In the genomic region with DNA sequence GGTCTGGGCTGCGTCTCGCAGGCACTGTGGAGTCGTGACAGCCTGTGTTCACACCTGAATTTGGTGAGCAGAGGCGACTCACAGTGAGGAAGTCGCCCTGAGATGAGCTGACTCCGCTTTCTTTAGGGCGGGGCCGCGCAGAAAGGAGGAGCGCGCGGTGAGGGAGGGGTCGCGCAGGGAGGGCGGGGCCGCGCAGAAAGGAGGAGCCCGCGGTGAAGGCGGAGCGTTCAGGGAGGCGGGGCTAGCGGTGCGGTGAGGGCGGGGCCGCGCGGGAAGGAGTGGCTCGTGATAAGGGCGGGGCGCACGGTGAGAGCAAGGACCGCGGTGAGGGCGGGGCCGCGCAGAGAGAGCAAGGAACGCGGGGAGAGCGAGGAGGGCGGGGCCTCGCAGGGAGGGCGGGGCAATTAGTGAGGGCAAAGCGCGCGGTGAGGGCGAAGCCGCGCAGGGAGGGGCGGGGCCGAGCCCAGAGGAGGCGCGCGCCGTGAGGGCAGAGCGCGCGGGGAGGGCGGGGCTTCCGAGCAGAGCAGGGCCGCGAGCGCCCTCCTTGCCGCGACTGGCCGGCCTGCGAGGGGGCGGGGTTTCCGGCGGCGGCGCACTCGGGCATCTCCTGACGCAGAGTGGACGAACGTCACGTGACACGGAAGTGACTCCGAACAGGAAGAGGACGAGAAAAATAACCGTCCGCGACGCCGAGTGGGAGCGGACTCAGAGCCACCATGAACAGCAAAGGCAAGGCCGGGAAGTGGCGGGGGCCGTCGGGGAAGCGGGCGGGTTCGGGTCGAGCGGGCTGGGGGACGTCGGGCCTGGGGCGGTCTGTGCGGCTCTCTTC, we compare ENCODE assay signal across 8 mouse cellular contexts. TPM values are rescaled to one million over a fixed set of nuclear protein-coding genes. Genes with fewer than 3 reads are reported as not detected.
DNase-seq lines count a peak whose midpoint lies in the region; ATAC-seq lines count a peak whose summit lies in the region.

Dazap2 (plus strand) TSS at position 354 of the 829 bp plus-strand sequence.

- H3K9me3 ChIP-seq in forebrain, embryonic 11.5 days (ENCODE audit: control insufficient read depth, low read length): no peaks in the 10 kb centered on the region
- no peaks in the 10 kb centered on the region for H3K9me3 ChIP-seq in heart, embryonic 16.5 days (replicated peaks; ENCODE audit: control insufficient read depth, low read length)
- no peaks in the 10 kb centered on the region for H3K9me3 ChIP-seq in liver, embryonic 15.5 days (replicated peaks)
- H3K9me3 ChIP-seq in neural tube, embryonic 12.5 days: no peaks in the 10 kb centered on the region

- H3K27me3 ChIP-seq in forebrain, embryonic 11.5 days (ENCODE audit: control insufficient read depth, insufficient read depth, low read length): no peaks in the 10 kb centered on the region
- H3K27me3 ChIP-seq in heart, embryonic 16.5 days (ENCODE audit: control insufficient read depth, insufficient read depth, low read length): no peaks in the 10 kb centered on the region
- H3K27me3 ChIP-seq in liver, embryonic 15.5 days: no peaks in the 10 kb centered on the region
- H3K27me3 ChIP-seq in neural tube, embryonic 12.5 days (replicated peaks): no peaks in the 10 kb centered on the region

- H3K4me3 ChIP-seq in forebrain, embryonic 11.5 days (ENCODE audit: low read depth, low read length): peak within 1 kb of the TSS; percentile 90
- peak within 1 kb of the TSS; percentile 96 for H3K4me3 ChIP-seq in heart, embryonic 16.5 days (ENCODE audit: low read length)
- peak within 1 kb of the TSS; percentile 93 for H3K4me3 ChIP-seq in liver, embryonic 15.5 days (replicated peaks)
- H3K4me3 ChIP-seq in neural tube, embryonic 12.5 days: peak within 1 kb of the TSS; percentile 97

- H3K4me2 ChIP-seq in forebrain, embryonic 11.5 days (ENCODE audit: low read depth, low read length, severe bottlenecking): peak within 1 kb of the TSS; percentile 83
- peak within 1 kb of the TSS; percentile 89 for H3K4me2 ChIP-seq in heart, embryonic 16.5 days (ENCODE audit: low read depth, low read length)
- peak within 1 kb of the TSS; percentile 88 for H3K4me2 ChIP-seq in liver, embryonic 15.5 days
- peak within 1 kb of the TSS; percentile 84 for H3K4me2 ChIP-seq in neural tube, embryonic 12.5 days (replicated peaks)

- peak within 1 kb of the TSS; percentile 87 for H3K9ac ChIP-seq in forebrain, embryonic 11.5 days (ENCODE audit: low read length)
- peak within 1 kb of the TSS; percentile 99 for H3K9ac ChIP-seq in heart, embryonic 16.5 days (ENCODE audit: low read length)
- peak within 1 kb of the TSS; percentile 96 for H3K9ac ChIP-seq in liver, embryonic 15.5 days
- H3K9ac ChIP-seq in neural tube, embryonic 12.5 days: peak within 1 kb of the TSS; percentile 95

- DNase-seq in CD8-positive naive resting alpha-beta T cell, adult 2 months (ENCODE audit: low read depth in 2 of 2, low spot score in 2 of 2): peak; percentile 98
- DNase-seq in c-Kit-positive CD71-negative TER-119-negative erythroid progenitor cells, embryonic 14.5 days (ENCODE audit: low read depth): peak; percentile 92
- DNase-seq in forebrain, embryonic 11.5 days (ENCODE audit: low spot score): peak; percentile 100
- DNase-seq in kidney, postnatal 36 days: peak; percentile 98 to 100
- peak; percentile 96 for DNase-seq in telencephalon, adult 2 months (ENCODE audit: low read depth, low spot score)

- H3K27ac ChIP-seq in forebrain, embryonic 11.5 days (ENCODE audit: low read depth, low read length): peak within 1 kb of the TSS; percentile 94
- peak within 1 kb of the TSS; percentile 99 for H3K27ac ChIP-seq in heart, embryonic 16.5 days (ENCODE audit: low read length)
- H3K27ac ChIP-seq in liver, embryonic 15.5 days (replicated peaks): peak within 1 kb of the TSS; percentile 98
- H3K27ac ChIP-seq in neural tube, embryonic 12.5 days: peak within 1 kb of the TSS; percentile 95

- 0 out of 2 replicates have a peak, but pooled peaks cover 8% of the 10 kb centered on the region for H3K36me3 ChIP-seq in forebrain, embryonic 11.5 days (ENCODE audit: control insufficient read depth, insufficient read depth, low read length)
- H3K36me3 ChIP-seq in heart, embryonic 16.5 days (ENCODE audit: control insufficient read depth, insufficient read depth): peaks cover 24% of the 10 kb centered on the region
- H3K36me3 ChIP-seq in liver, embryonic 15.5 days (replicated peaks): peaks cover 38% of the 10 kb centered on the region
- H3K36me3 ChIP-seq in neural tube, embryonic 12.5 days: peaks cover 25% of the 10 kb centered on the region

- peaks cover 7% of the 10 kb centered on the region; the same call in 1 of the 2 replicates for H3K4me1 ChIP-seq in forebrain, embryonic 11.5 days (replicated peaks; ENCODE audit: control insufficient read depth, insufficient read depth, low read length)
- peaks cover 17% of the 10 kb centered on the region for H3K4me1 ChIP-seq in heart, embryonic 16.5 days (ENCODE audit: control insufficient read depth, insufficient read depth, low read length)
- peaks cover 30% of the 10 kb centered on the region for H3K4me1 ChIP-seq in liver, embryonic 15.5 days (replicated peaks)
- peaks cover 12% of the 10 kb centered on the region for H3K4me1 ChIP-seq in neural tube, embryonic 12.5 days

- under 1% methylated on average over 88 of the region's 99 CpGs for WGBS in forebrain, embryonic 11.5 days
- WGBS in heart, embryonic 16.5 days: under 1% methylated on average over 87 of the region's 99 CpGs
- WGBS in liver, embryonic 15.5 days (ENCODE audit: insufficient replicate concordance): under 1% methylated on average over 97 of the region's 99 CpGs
- WGBS in neural tube, embryonic 12.5 days: under 1% methylated on average over 99 of the region's 99 CpGs

- ATAC-seq in forebrain, embryonic 11.5 days (replicated peaks; ENCODE audit: low FRiP score): peak; percentile 90
- ATAC-seq in heart, embryonic 16.5 days (replicated peaks; ENCODE audit: extremely low read depth, insufficient read depth, low FRiP score): peak; percentile 88
- ATAC-seq in liver, embryonic 15.5 days (ENCODE audit: insufficient read depth): peak; percentile 86
- peak; percentile 91 for ATAC-seq in neural tube, embryonic 12.5 days (ENCODE audit: low FRiP score, low read depth)

RNA-seq across cellular contexts. Expression of gene Dazap2, which starts in this region (rescaled TPM):
- polyA plus RNA-seq in forebrain, embryonic 11.5 days (2014; fragmentation: Nextera tagmentation; extraction: Ambion mirVana): 228 and 235 TPM in 2 replicates
- polyA plus RNA-seq in heart, embryonic 16.5 days (2015; fragmentation: Nextera tagmentation; extraction: Ambion mirVana): 223 and 247 TPM in 2 replicates
- 145 and 148 TPM in 2 replicates for polyA plus RNA-seq in liver, embryonic 15.5 days (2015; fragmentation: Nextera tagmentation; extraction: Ambion mirVana)
- polyA plus RNA-seq in neural tube, embryonic 12.5 days (2016; fragmentation: Nextera tagmentation; extraction: Ambion mirVana): 171 and 182 TPM in 2 replicates

Comparison
In these comparisons a context has a peak if more than half of its experiments do, and no peak if none do; other contexts are left out.
1. Peak in every context shown above with its lines: DNase-seq, ATAC-seq, H3K4me3 ChIP-seq and H3K27ac ChIP-seq.